Mouse (Mus musculus): ENCODE measurements around the gene Zbtb12. TPM values are rescaled to one million over a fixed set of nuclear protein-coding genes. Genes with fewer than 3 reads are reported as not detected.

Gene Zbtb12
- polyA plus RNA-seq, 1 experiment from 2014 or later, result 3.0 TPM

Small RNAs within 50 kb of the gene (microRNA-seq; reads per million reads assigned to microRNA genes)
- gene Mir6970 (not detected), gene Mir6971 (2.9 reads per million, percentile 11 among the genes with 10 or more reads in this experiment), gene Mir6972 (not detected)

Other genes starting within 250 kb of the Zbtb12 start
- gene Prrt1, start 249.9 kb upstream of the Zbtb12 start, polyA plus RNA-seq (2014; fragmentation: Nextera tagmentation; extraction: Ambion mirVana), result 7.3 and 8.6 TPM in 2 replicates
- gene Fkbpl, start 234.7 kb upstream of the Zbtb12 start, polyA plus RNA-seq (2014; fragmentation: Nextera tagmentation; extraction: Ambion mirVana), result 11.7 and 12.9 TPM in 2 replicates
- 84.7 and 87.6 TPM in 2 replicates for gene Atf6b, start 232.3 kb upstream of the Zbtb12 start, polyA plus RNA-seq (2014; fragmentation: Nextera tagmentation; extraction: Ambion mirVana)
- 0.24 and 0.43 TPM in 2 replicates for gene Tnxb, start 208.9 kb upstream of the Zbtb12 start, polyA plus RNA-seq (2014; fragmentation: Nextera tagmentation; extraction: Ambion mirVana)
- 0.22 TPM in 1 of 2 replicates, not detected in the other for gene C4b, start 135.6 kb upstream of the Zbtb12 start, polyA plus RNA-seq (2014; fragmentation: Nextera tagmentation; extraction: Ambion mirVana)
- not detected in 2 replicates for gene Cyp21a1, start 74.9 kb upstream of the Zbtb12 start, polyA plus RNA-seq (2014; fragmentation: Nextera tagmentation; extraction: Ambion mirVana)
- 25.9 and 28.8 TPM in 2 replicates for gene Stk19, start 42.5 kb upstream of the Zbtb12 start, polyA plus RNA-seq (2014; fragmentation: Nextera tagmentation; extraction: Ambion mirVana)
- gene Dxo, start 42.5 kb upstream of the Zbtb12 start, polyA plus RNA-seq (2014; fragmentation: Nextera tagmentation; extraction: Ambion mirVana), result 54.4 and 61.9 TPM in 2 replicates
- 49.6 and 51.2 TPM in 2 replicates for gene Skiv2l, start 29.3 kb upstream of the Zbtb12 start, polyA plus RNA-seq (2014; fragmentation: Nextera tagmentation; extraction: Ambion mirVana)
- 73.7 and 74.0 TPM in 2 replicates for gene Nelfe, start 29.1 kb upstream of the Zbtb12 start, polyA plus RNA-seq (2014; fragmentation: Nextera tagmentation; extraction: Ambion mirVana)
- gene Cfb, start 17.0 kb upstream of the Zbtb12 start, polyA plus RNA-seq (2014; fragmentation: Nextera tagmentation; extraction: Ambion mirVana), result 2.2 and 2.3 TPM in 2 replicates
- not detected in 2 replicates for gene Gm20547, start 2.6 kb downstream of the Zbtb12 start, polyA plus RNA-seq (2014; fragmentation: Nextera tagmentation; extraction: Ambion mirVana)
- 1.2 and 1.8 TPM in 2 replicates for gene C2, start 18.8 kb downstream of the Zbtb12 start, polyA plus RNA-seq (2014; fragmentation: Nextera tagmentation; extraction: Ambion mirVana)
- 72.6 and 82.1 TPM in 2 replicates for gene Ehmt2, start 19.0 kb downstream of the Zbtb12 start, polyA plus RNA-seq (2014; fragmentation: Nextera tagmentation; extraction: Ambion mirVana)
- gene Slc44a4, start 35.0 kb downstream of the Zbtb12 start, polyA plus RNA-seq (2014; fragmentation: Nextera tagmentation; extraction: Ambion mirVana), result 0.11 and 0.12 TPM in 2 replicates
- gene Neu1, start 51.8 kb downstream of the Zbtb12 start, polyA plus RNA-seq (2014; fragmentation: Nextera tagmentation; extraction: Ambion mirVana), result 26.9 and 27.2 TPM in 2 replicates
- 0.34 and 0.56 TPM in 2 replicates for gene Hspa1b, start 79.8 kb downstream of the Zbtb12 start, polyA plus RNA-seq (2014; fragmentation: Nextera tagmentation; extraction: Ambion mirVana)
- gene Gm20481, start 90.4 kb downstream of the Zbtb12 start, polyA plus RNA-seq (2014; fragmentation: Nextera tagmentation; extraction: Ambion mirVana), result not detected in 2 replicates
- 7.5 and 11.6 TPM in 2 replicates for gene Hspa1a, start 92.7 kb downstream of the Zbtb12 start, polyA plus RNA-seq (2014; fragmentation: Nextera tagmentation; extraction: Ambion mirVana)
- gene Hspa1l, start 93.2 kb downstream of the Zbtb12 start, polyA plus RNA-seq (2014; fragmentation: Nextera tagmentation; extraction: Ambion mirVana), result 1.9 TPM in 2 replicates
- 92.9 and 97.8 TPM in 2 replicates for gene Lsm2, start 102.4 kb downstream of the Zbtb12 start, polyA plus RNA-seq (2014; fragmentation: Nextera tagmentation; extraction: Ambion mirVana)
- gene Vars, start 121.5 kb downstream of the Zbtb12 start, polyA plus RNA-seq (2014; fragmentation: Nextera tagmentation; extraction: Ambion mirVana), result 51.0 and 51.6 TPM in 2 replicates
- gene Vwa7, start 137.1 kb downstream of the Zbtb12 start, polyA plus RNA-seq (2014; fragmentation: Nextera tagmentation; extraction: Ambion mirVana), result 0.13 and 0.16 TPM in 2 replicates
- gene Sapcd1, start 148.5 kb downstream of the Zbtb12 start, polyA plus RNA-seq (2014; fragmentation: Nextera tagmentation; extraction: Ambion mirVana), result 1.4 and 1.7 TPM in 2 replicates
- 1.5 and 2.4 TPM in 2 replicates for gene Msh5, start 167.3 kb downstream of the Zbtb12 start, polyA plus RNA-seq (2014; fragmentation: Nextera tagmentation; extraction: Ambion mirVana)
- gene Clic1, start 170.5 kb downstream of the Zbtb12 start, polyA plus RNA-seq (2014; fragmentation: Nextera tagmentation; extraction: Ambion mirVana), result 23.8 and 24.7 TPM in 2 replicates
- 295 and 328 TPM in 2 replicates for gene Ddah2, start 179.6 kb downstream of the Zbtb12 start, polyA plus RNA-seq (2014; fragmentation: Nextera tagmentation; extraction: Ambion mirVana)
- not detected in 2 replicates for gene Ly6g6c, start 185.9 kb downstream of the Zbtb12 start, polyA plus RNA-seq (2014; fragmentation: Nextera tagmentation; extraction: Ambion mirVana)
- 0.21 and 0.42 TPM in 2 replicates for gene Mpig6b, start 186.7 kb downstream of the Zbtb12 start, polyA plus RNA-seq (2014; fragmentation: Nextera tagmentation; extraction: Ambion mirVana)
- not detected in 2 replicates for gene Ly6g6e, start 197.4 kb downstream of the Zbtb12 start, polyA plus RNA-seq (2014; fragmentation: Nextera tagmentation; extraction: Ambion mirVana)
- gene Ly6g6d, start 198.6 kb downstream of the Zbtb12 start, polyA plus RNA-seq (2014; fragmentation: Nextera tagmentation; extraction: Ambion mirVana), result 0.82 and 0.94 TPM in 2 replicates
- 0.23 TPM in 1 of 2 replicates, not detected in the other for gene Ly6g6f, start 206.1 kb downstream of the Zbtb12 start, polyA plus RNA-seq (2014; fragmentation: Nextera tagmentation; extraction: Ambion mirVana)
- 86.8 and 89.1 TPM in 2 replicates for gene Abhd16a, start 209.8 kb downstream of the Zbtb12 start, polyA plus RNA-seq (2014; fragmentation: Nextera tagmentation; extraction: Ambion mirVana)
- gene Ly6g5c, start 228.8 kb downstream of the Zbtb12 start, polyA plus RNA-seq (2014; fragmentation: Nextera tagmentation; extraction: Ambion mirVana), result not detected in 2 replicates
- 0.44 and 1.0 TPM in 2 replicates for gene Ly6g5b, start 235.9 kb downstream of the Zbtb12 start, polyA plus RNA-seq (2014; fragmentation: Nextera tagmentation; extraction: Ambion mirVana)
- 21.9 and 22.0 TPM in 2 replicates for gene Gpank1, start 242.0 kb downstream of the Zbtb12 start, polyA plus RNA-seq (2014; fragmentation: Nextera tagmentation; extraction: Ambion mirVana)
- gene Csnk2b, start 242.6 kb downstream of the Zbtb12 start, polyA plus RNA-seq (2014; fragmentation: Nextera tagmentation; extraction: Ambion mirVana), result 321 and 339 TPM in 2 replicates
- 6.0 and 6.2 TPM in 2 replicates for gene D17H6S53E, start 246.9 kb downstream of the Zbtb12 start, polyA plus RNA-seq (2014; fragmentation: Nextera tagmentation; extraction: Ambion mirVana)

Measured in hindbrain, embryonic 14.5 days (tissue).